Mouse (Mus musculus): ENCODE measurements around the gene Lrrc8b. TPM values are rescaled to one million over a fixed set of nuclear protein-coding genes. Genes with fewer than 3 reads are reported as not detected.
A peak's percentile ranks its signal among the peaks of the same experiment; 100 is the strongest.

Gene Lrrc8b
- polyA plus RNA-seq, 1 experiment from 2014 or later: 18.5 TPM

- Histone ChIP-seq H3K27ac (ENCODE audit: low read length) (no peak overlapping the region), H3K9me3 (replicated peaks; ENCODE audit: control insufficient read depth, low read length, poor library complexity, severe bottlenecking) (no peaks in the 10 kb centered on the region), H3K4me3 (ENCODE audit: low read depth, low read length) (no peak overlapping the region), H3K27me3 (ENCODE audit: control insufficient read depth, insufficient read depth, low read depth, low read length) (no peaks in the 10 kb centered on the region), H3K4me1 (ENCODE audit: control insufficient read depth, insufficient read depth, low read length) (no peaks in the 10 kb centered on the region), H3K9ac (ENCODE audit: low read depth, low read length) (no peak overlapping the region), H3K36me3 (ENCODE audit: control insufficient read depth, insufficient read depth, low read length) (peaks cover 23% of the 10 kb centered on the region), H3K4me2 (ENCODE audit: low read length) (no peak overlapping the region)
- 93% methylated on average over 14 of the region's 14 CpGs for WGBS
- ATAC-seq: no peak
Observed at GRCm38 (mm10) chr5:105484891-105485290, 69.3 kb downstream of the Lrrc8b start.

- H3K36me3 ChIP-seq (ENCODE audit: control insufficient read depth, insufficient read depth, low read length): no peaks in the 10 kb centered on the region; the same call in none of the 2 replicates
- no peak overlapping the region for H3K4me3 ChIP-seq (ENCODE audit: low read depth, low read length)
- ATAC-seq: no peak
- H3K9me3 ChIP-seq (replicated peaks; ENCODE audit: control insufficient read depth, low read length, poor library complexity, severe bottlenecking): no peaks in the 10 kb centered on the region
- H3K4me2 ChIP-seq (ENCODE audit: low read length): no peak overlapping the region
- WGBS: 82% methylated on average over 5 of the region's 5 CpGs
- peaks cover 16% of the 10 kb centered on the region for H3K4me1 ChIP-seq (ENCODE audit: control insufficient read depth, insufficient read depth, low read length)
- H3K9ac ChIP-seq (ENCODE audit: low read depth, low read length): no peak overlapping the region
- H3K27me3 ChIP-seq (ENCODE audit: control insufficient read depth, insufficient read depth, low read depth, low read length): no peaks in the 10 kb centered on the region
- H3K27ac ChIP-seq (ENCODE audit: low read length): no peak overlapping the region
Observed at GRCm38 (mm10) chr5:105490211-105490610, 74.6 kb downstream of the Lrrc8b start.

- Histone ChIP-seq H3K9ac (ENCODE audit: low read depth, low read length) (no peak overlapping the region), H3K9me3 (replicated peaks; ENCODE audit: control insufficient read depth, low read length, poor library complexity, severe bottlenecking) (no peaks in the 10 kb centered on the region), H3K36me3 (ENCODE audit: control insufficient read depth, insufficient read depth, low read length) (no peaks in the 10 kb centered on the region; the same call in none of the 2 replicates), H3K4me3 (ENCODE audit: low read depth, low read length) (no peak overlapping the region), H3K4me1 (ENCODE audit: control insufficient read depth, insufficient read depth, low read length) (peaks cover 23% of the 10 kb centered on the region), H3K4me2 (ENCODE audit: low read length) (no peak overlapping the region), H3K27ac (ENCODE audit: low read length) (no peak overlapping the region), H3K27me3 (ENCODE audit: control insufficient read depth, insufficient read depth, low read depth, low read length) (no peaks in the 10 kb centered on the region)
- ATAC-seq: peak; percentile 46
- 46% methylated on average over 4 of the region's 4 CpGs for WGBS
Observed at GRCm38 (mm10) chr5:105491389-105491788, 75.8 kb downstream of the Lrrc8b start.

- WGBS: 13% methylated on average over 10 of the region's 10 CpGs
- no peaks in the 10 kb centered on the region; the same call in 1 of the 2 replicates for H3K36me3 ChIP-seq (ENCODE audit: control insufficient read depth, insufficient read depth, low read length)
Observed at GRCm38 (mm10) chr5:105492367-105493246, 77.0 kb downstream of the Lrrc8b start.

GRCm38 (mm10) chr5:105493377-105493776 is 77.8 kb downstream of the Lrrc8b start:
- no peaks in the 10 kb centered on the region; the same call in 1 of the 2 replicates for H3K36me3 ChIP-seq (ENCODE audit: control insufficient read depth, insufficient read depth, low read length)
- no peak overlapping the region for H3K27ac ChIP-seq (ENCODE audit: low read length)
- no peak for ATAC-seq
- peaks cover 23% of the 10 kb centered on the region for H3K4me1 ChIP-seq (ENCODE audit: control insufficient read depth, insufficient read depth, low read length)
- 59% methylated on average over 7 of the region's 7 CpGs for WGBS
- H3K9ac ChIP-seq (ENCODE audit: low read depth, low read length): no peak overlapping the region
- H3K27me3 ChIP-seq (ENCODE audit: control insufficient read depth, insufficient read depth, low read depth, low read length): no peaks in the 10 kb centered on the region
- no peak overlapping the region for H3K4me3 ChIP-seq (ENCODE audit: low read depth, low read length)
- no peak overlapping the region for H3K4me2 ChIP-seq (ENCODE audit: low read length)
- no peaks in the 10 kb centered on the region for H3K9me3 ChIP-seq (replicated peaks; ENCODE audit: control insufficient read depth, low read length, poor library complexity, severe bottlenecking)

More at GRCm38 (mm10) chr5:105492367-105493246, 77.0 kb downstream of the Lrrc8b start:
- Histone ChIP-seq H3K9me3 (replicated peaks; ENCODE audit: control insufficient read depth, low read length, poor library complexity, severe bottlenecking) (no peaks in the 10 kb centered on the region), H3K27ac (ENCODE audit: low read length) (0 out of 2 replicates have a peak overlapping the region, but pooled peaks have one; percentile 15), H3K4me1 (ENCODE audit: control insufficient read depth, insufficient read depth, low read length) (peaks cover 23% of the 10 kb centered on the region), H3K27me3 (ENCODE audit: control insufficient read depth, insufficient read depth, low read depth, low read length) (no peaks in the 10 kb centered on the region), H3K9ac (ENCODE audit: low read depth, low read length) (no peak overlapping the region), H3K4me2 (ENCODE audit: low read length) (no peak overlapping the region), H3K4me3 (ENCODE audit: low read depth, low read length) (no peak overlapping the region)
- ATAC-seq: peak; percentile 36

- Histone ChIP-seq H3K9me3 (replicated peaks; ENCODE audit: control insufficient read depth, low read length, poor library complexity, severe bottlenecking) (no peaks in the 10 kb centered on the region), H3K4me2 (ENCODE audit: low read length) (no peak overlapping the region), H3K4me1 (ENCODE audit: control insufficient read depth, insufficient read depth, low read length) (peaks cover 23% of the 10 kb centered on the region), H3K4me3 (ENCODE audit: low read depth, low read length) (no peak overlapping the region), H3K27ac (ENCODE audit: low read length) (no peak overlapping the region), H3K9ac (ENCODE audit: low read depth, low read length) (no peak overlapping the region), H3K27me3 (ENCODE audit: control insufficient read depth, insufficient read depth, low read depth, low read length) (no peaks in the 10 kb centered on the region), H3K36me3 (ENCODE audit: control insufficient read depth, insufficient read depth, low read length) (no peaks in the 10 kb centered on the region)
- 21% methylated on average over 10 of the region's 10 CpGs for WGBS
- no peak for ATAC-seq
Observed at GRCm38 (mm10) chr5:105494246-105494917, 78.8 kb downstream of the Lrrc8b start.

- Histone ChIP-seq H3K36me3 (ENCODE audit: control insufficient read depth, insufficient read depth, low read length) (no peaks in the 10 kb centered on the region), H3K9me3 (replicated peaks; ENCODE audit: control insufficient read depth, low read length, poor library complexity, severe bottlenecking) (no peaks in the 10 kb centered on the region), H3K27me3 (ENCODE audit: control insufficient read depth, insufficient read depth, low read depth, low read length) (no peaks in the 10 kb centered on the region), H3K4me3 (ENCODE audit: low read depth, low read length) (peak overlapping the region; percentile 9; the same call in 1 of the 2 replicates), H3K4me1 (ENCODE audit: control insufficient read depth, insufficient read depth, low read length) (peaks cover 29% of the 10 kb centered on the region), H3K4me2 (ENCODE audit: low read length) (peak overlapping the region; percentile 53), H3K27ac (ENCODE audit: low read length) (no peak overlapping the region), H3K9ac (ENCODE audit: low read depth, low read length) (no peak overlapping the region; the same call in 1 of the 2 replicates)
- WGBS: 5% methylated on average over 23 of the region's 24 CpGs
- ATAC-seq: peak; percentile 57
Observed at GRCm38 (mm10) chr5:105494918-105495901, 79.6 kb downstream of the Lrrc8b start.

- Histone ChIP-seq H3K4me3 (ENCODE audit: low read depth, low read length) (no peak overlapping the region), H3K4me1 (ENCODE audit: control insufficient read depth, insufficient read depth, low read length) (peaks cover 35% of the 10 kb centered on the region), H3K27me3 (ENCODE audit: control insufficient read depth, insufficient read depth, low read depth, low read length) (no peaks in the 10 kb centered on the region), H3K36me3 (ENCODE audit: control insufficient read depth, insufficient read depth, low read length) (no peaks in the 10 kb centered on the region), H3K4me2 (ENCODE audit: low read length) (no peak overlapping the region), H3K9me3 (replicated peaks; ENCODE audit: control insufficient read depth, low read length, poor library complexity, severe bottlenecking) (no peaks in the 10 kb centered on the region), H3K9ac (ENCODE audit: low read depth, low read length) (no peak overlapping the region), H3K27ac (ENCODE audit: low read length) (no peak overlapping the region)
- WGBS: 78% methylated on average over 4 of the region's 4 CpGs
- no peak for ATAC-seq
Observed at GRCm38 (mm10) chr5:105496133-105496532, 80.6 kb downstream of the Lrrc8b start.
